Mouse (Mus musculus) E14TG2a.4 (cell line): ENCODE data around the gene Mapk11.
A peak's percentile ranks its signal among the peaks of the same experiment; 100 is the strongest.

Experiments used
- H3K27me3 ChIP-seq: 2 replicates; pipeline ENCODE4 v1.6.1; 2014; ENCODE audit warnings: low read length, control low read depth; ENCODE audit not compliant: insufficient read depth
- H3K36me3 ChIP-seq: 2 replicates; pipeline ENCODE4 v1.6.1; 2014; ENCODE audit warnings: low read length, control low read depth; ENCODE audit not compliant: insufficient read depth
- H3K4me1 ChIP-seq: replicated peaks from 2 replicates; pipeline ENCODE4 v1.6.1; 2014; ENCODE audit warnings: low read depth, low read length, control low read depth
- H3K4me3 ChIP-seq: replicated peaks from 2 replicates; pipeline ENCODE4 v1.5.1; 2014; ENCODE audit warnings: mild to moderate bottlenecking, low read length
- H3K9me3 ChIP-seq: 2 replicates; pipeline ENCODE4 v1.6.1; 2014; ENCODE audit warnings: low read length, control low read depth
- CTCF ChIP-seq: conservative IDR thresholded peaks from 2 replicates; pipeline ENCODE4 v1.5.1; 2014; ENCODE audit warnings: low read length
- NANOG ChIP-seq: IDR thresholded peaks from 2 replicates; pipeline ENCODE4 v1.6.1; 2014; ENCODE audit warnings: borderline replicate concordance, low read length, mixed read lengths
- POU5F1 ChIP-seq: IDR thresholded peaks from 2 replicates; pipeline ENCODE4 v1.6.1; 2014; ENCODE audit warnings: low read length, borderline replicate concordance

The Mapk11 gene

GRCm38 (mm10) chr15:89169431-89169830 is 20.0 kb upstream of the Mapk11 start:
- Histone ChIP-seq H3K36me3 (peaks cover 73% of the 10 kb centered on the region), H3K27me3 (peaks cover 20% of the 10 kb centered on the region), H3K4me3 (peak overlapping the region; percentile 60), H3K9me3 (no peaks in the 10 kb centered on the region), H3K4me1 (peaks cover 96% of the 10 kb centered on the region)
- TF ChIP-seq CTCF: no peak
- TF ChIP-seq NANOG: no peak
- TF ChIP-seq POU5F1: no peak

DNA sequence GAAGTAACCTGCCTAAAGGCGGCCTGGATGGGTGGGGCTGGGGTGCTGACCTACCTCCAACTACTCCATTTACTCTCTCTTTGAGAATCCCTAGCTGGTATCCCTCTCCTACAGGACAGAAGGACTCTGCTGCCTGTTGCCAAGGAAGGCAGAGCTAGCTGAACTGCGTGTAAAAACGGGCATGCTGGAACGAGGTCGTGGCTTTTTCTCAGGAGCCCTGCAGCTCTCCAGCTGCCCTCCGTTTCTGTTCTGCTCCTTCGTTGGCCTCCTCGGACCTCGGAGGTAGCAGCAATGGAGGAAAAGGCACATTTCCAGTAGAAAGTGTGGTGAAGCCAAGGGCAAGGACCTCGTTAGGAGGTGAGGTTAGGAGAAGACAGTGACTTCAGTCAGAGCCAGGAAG is 19.5 kb upstream of the Mapk11 start:
- H3K4me3 ChIP-seq: peak overlapping the region; percentile 60
- TF ChIP-seq CTCF (no peak), NANOG (no peak), POU5F1 (no peak)

GRCm38 (mm10) chr15:89165478-89165877 is 16.1 kb upstream of the Mapk11 start:
- no peaks in the 10 kb centered on the region for H3K9me3 ChIP-seq
- no peaks in the 10 kb centered on the region for H3K27me3 ChIP-seq
- no peak for TF ChIP-seq NANOG
- no peak for TF ChIP-seq CTCF
- TF ChIP-seq POU5F1: no peak
- peaks cover 99% of the 10 kb centered on the region for H3K36me3 ChIP-seq
- H3K4me3 ChIP-seq: peak overlapping the region; percentile 27
- H3K4me1 ChIP-seq: peaks cover 77% of the 10 kb centered on the region

More for the DNA sequence above, 19.5 kb upstream of the Mapk11 start:
- H3K4me1 ChIP-seq: peaks cover 90% of the 10 kb centered on the region
- peaks cover 18% of the 10 kb centered on the region for H3K27me3 ChIP-seq
- H3K9me3 ChIP-seq: no peaks in the 10 kb centered on the region
- H3K36me3 ChIP-seq: peaks cover 78% of the 10 kb centered on the region

- Histone ChIP-seq H3K9me3 (no peaks in the 10 kb centered on the region), H3K36me3 (peaks cover 99% of the 10 kb centered on the region), H3K4me3 (no peak overlapping the region; the same call in 1 of the 2 replicates), H3K27me3 (no peaks in the 10 kb centered on the region), H3K4me1 (peaks cover 76% of the 10 kb centered on the region)
- no peak for TF ChIP-seq NANOG
Measured at GRCm38 (mm10) chr15:89161397-89161796, 12.0 kb upstream of the Mapk11 start.

- Histone ChIP-seq H3K4me3 (0 out of 2 replicates have a peak overlapping the region, but pooled peaks have one; percentile 17), H3K4me1 (peaks cover 89% of the 10 kb centered on the region), H3K27me3 (no peaks in the 10 kb centered on the region), H3K36me3 (peaks cover 99% of the 10 kb centered on the region), H3K9me3 (no peaks in the 10 kb centered on the region)
- no peak for TF ChIP-seq NANOG
- TF ChIP-seq CTCF: no peak
- no peak for TF ChIP-seq POU5F1
Measured at GRCm38 (mm10) chr15:89158516-89158915, 9.1 kb upstream of the Mapk11 start.

GRCm38 (mm10) chr15:89157954-89158353 is 8.5 kb upstream of the Mapk11 start:
- Histone ChIP-seq H3K4me1 (peaks cover 93% of the 10 kb centered on the region), H3K9me3 (no peaks in the 10 kb centered on the region), H3K27me3 (no peaks in the 10 kb centered on the region), H3K36me3 (peaks cover 97% of the 10 kb centered on the region), H3K4me3 (0 out of 2 replicates have a peak overlapping the region, but pooled peaks have one; percentile 39)
- TF ChIP-seq NANOG: no peak
- peak; percentile 73 for TF ChIP-seq CTCF

DNA sequence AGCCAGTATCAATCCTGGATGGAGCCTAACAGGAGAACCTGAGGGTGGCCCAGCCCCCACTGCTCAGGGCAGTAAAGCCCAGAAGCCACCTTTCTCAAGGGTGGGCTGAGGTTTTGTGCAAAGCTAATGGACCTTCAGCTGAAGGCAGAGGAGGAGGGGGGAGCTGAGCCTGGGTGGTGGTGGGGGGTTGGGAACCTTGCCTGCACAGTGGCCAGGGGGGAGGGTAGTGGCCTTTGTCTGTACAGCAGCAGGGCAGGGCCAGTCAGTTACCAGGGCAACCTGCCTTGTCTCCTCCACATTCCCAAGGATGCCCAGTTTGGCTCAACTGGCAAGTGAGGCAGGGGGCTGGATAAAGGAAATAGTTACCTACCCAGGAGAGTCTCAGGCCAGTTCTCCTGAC is 2.9 kb upstream of the Mapk11 start:
- peaks cover 88% of the 10 kb centered on the region for H3K4me1 ChIP-seq
- no peaks in the 10 kb centered on the region for H3K9me3 ChIP-seq
- peaks cover 41% of the 10 kb centered on the region for H3K36me3 ChIP-seq
- TF ChIP-seq NANOG: no peak
- H3K4me3 ChIP-seq: no peak overlapping the region
- H3K27me3 ChIP-seq: peaks cover 20% of the 10 kb centered on the region

DNA sequence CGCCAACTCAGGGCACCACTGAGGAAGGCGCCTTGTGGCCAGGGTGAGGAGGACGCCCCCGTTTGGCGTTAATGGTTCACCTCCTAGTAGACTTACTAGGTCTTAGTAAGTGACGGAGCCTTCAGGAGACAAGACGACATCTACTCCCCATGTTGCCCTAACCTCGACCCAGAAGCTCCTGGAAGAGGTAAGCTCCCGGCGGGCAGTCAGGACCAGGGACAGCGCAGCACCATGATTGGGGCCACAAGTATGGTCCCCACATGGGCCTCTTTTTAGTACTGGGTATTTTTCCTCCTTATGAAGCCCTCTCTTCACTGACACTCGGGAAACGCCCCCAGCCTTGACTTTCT is 588 bp upstream of the Mapk11 start:
- peak overlapping the region; percentile 84 for H3K4me3 ChIP-seq
- no peaks in the 10 kb centered on the region for H3K9me3 ChIP-seq
- peaks cover 27% of the 10 kb centered on the region for H3K36me3 ChIP-seq
- no peak for TF ChIP-seq CTCF
- no peak for TF ChIP-seq POU5F1
- no peak for TF ChIP-seq NANOG
- H3K27me3 ChIP-seq: peaks cover 42% of the 10 kb centered on the region
- peaks cover 86% of the 10 kb centered on the region for H3K4me1 ChIP-seq

DNA sequence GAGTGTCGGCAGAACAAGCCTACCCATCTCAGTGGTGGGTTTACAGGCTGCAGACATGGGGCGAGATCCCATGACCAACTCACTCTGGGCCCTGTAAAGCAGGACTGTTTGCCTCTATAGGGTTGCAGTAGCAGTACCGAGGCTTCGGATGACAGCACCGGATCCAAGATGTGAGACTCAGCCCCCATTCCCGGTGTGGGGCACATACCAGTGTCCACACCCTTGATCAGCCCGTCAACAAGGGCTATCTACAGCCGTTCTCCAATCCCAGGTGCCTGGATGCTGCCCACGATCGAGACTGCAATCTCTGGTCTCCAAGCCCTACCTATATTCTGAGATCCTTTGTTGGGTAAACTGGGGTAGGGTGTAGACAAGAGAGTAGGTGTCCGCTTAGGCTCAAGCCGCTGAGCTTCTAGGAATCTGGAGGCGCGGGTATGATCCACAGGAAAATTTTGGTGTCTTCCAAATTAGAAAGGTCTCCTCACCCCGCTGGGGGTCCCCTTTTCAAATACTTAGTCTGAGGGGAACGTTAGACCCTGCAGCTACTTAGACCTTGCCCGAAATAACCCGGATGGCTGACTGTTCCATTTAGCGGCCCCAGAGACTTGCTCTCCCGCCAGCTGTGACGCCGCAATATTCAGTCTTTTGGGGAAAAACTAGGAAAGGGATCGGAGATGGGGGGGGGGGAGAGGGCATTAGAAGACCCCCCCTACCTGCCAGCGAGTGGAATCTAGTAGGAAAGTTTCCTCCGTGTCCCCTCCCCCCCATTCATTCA is 745 bp downstream of the Mapk11 start:
- no peaks in the 10 kb centered on the region for H3K9me3 ChIP-seq
- H3K4me3 ChIP-seq: peak overlapping the region; percentile 84
- H3K36me3 ChIP-seq: peaks cover 25% of the 10 kb centered on the region
- H3K27me3 ChIP-seq: peaks cover 53% of the 10 kb centered on the region
- peaks cover 72% of the 10 kb centered on the region for H3K4me1 ChIP-seq
- TF ChIP-seq POU5F1 (no peak), NANOG (no peak), CTCF (no peak)
